Mouse (Mus musculus) cerebellum, adult (tissue): ENCODE results near the gene Ndst4.
A peak's percentile ranks its signal among the peaks of the same experiment; 100 is the strongest.

Source experiments
- ATAC-seq: cut with Nextera tagmentation; 2 replicates; pipeline ENCODE4 v1.9.2; 2017; ENCODE audit warnings: mild to moderate bottlenecking, moderate library complexity, mixed read lengths; ENCODE audit not compliant: insufficient number of reproducible peaks, low FRiP score, low TSS enrichment

Gene Ndst4

DNA sequence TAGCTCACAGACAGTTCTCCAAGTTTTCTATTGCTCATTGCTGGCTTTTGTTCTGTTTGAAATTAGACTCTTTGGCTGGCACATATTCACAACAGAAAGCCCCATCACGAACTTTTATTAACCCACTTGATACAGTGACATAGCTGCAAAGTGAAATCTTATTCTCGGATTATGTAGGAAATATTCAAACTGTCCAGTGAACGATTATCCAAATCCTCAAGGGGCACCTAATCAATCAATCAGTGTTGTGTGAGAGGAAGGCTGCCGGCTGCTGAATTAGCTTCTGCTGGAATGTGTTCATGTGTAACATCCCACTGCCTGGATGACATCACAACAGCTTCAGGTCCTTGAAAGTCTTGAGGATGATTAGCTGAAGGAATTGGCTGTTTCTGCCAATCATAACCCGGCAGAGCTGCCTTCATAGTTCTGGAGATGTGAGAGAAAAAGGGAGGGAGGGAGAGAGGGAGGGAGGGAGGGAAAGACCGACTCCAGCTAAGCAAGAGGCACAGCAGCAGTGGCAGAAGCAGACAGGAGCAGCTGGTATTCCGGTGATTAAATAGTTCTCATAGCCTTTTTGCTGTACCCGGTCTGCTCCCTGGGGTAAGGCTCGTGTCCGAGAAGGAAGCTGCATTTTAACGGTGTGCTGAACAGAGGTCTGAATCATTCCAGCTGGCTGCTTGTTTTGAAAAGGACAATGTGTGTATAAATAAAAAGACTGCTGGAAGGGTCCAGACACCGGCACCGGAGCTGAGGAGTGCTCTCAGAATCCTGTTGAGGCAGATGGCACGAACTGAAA is at the start of gene Ndst4:
Gene Ndst4 (plus strand): TSS at position 476 of the 796 bp plus-strand sequence.
- peak; percentile 52; the same call in 1 of the 2 replicates for ATAC-seq

DNA sequence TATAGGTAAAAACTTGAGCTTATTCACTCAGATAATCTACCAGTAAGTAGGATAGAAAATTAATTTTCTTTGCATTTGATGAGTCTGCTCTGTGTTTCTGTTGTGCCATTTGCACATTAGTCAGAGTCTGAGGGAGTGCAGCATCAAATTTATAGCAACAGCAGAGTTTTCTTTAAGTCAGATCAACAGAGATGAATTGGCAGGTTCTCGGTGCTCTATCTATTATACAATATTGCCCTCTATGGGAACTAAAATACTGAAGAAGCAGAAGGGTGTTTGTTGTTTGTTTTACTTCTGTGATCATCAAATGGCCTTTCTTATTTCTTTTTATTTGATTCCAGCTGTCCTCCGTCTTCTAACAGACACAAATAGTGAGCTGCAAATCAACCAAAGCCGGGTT is 6.4 kb upstream of the Ndst4 start:
- no peak for ATAC-seq

DNA sequence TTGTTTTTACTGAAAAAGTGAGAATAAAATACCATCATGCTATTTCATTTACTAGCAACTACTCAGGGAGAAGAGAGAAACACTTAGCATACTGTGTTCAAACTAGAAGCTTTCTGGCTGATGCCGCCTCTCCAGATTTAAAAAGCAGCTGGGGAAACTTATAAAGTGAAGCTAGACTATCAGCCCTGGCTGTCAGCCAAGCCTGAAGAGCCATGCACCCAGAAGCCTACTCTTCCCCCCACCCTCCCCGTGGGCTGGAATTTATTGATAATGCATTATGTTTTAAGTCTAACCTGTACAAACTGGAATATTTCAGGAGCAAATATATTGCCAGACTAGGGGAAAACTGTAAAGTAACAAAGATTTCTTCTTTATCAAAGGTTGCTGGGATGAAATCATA is 2.6 kb downstream of the Ndst4 start:
- ATAC-seq = no peak

DNA sequence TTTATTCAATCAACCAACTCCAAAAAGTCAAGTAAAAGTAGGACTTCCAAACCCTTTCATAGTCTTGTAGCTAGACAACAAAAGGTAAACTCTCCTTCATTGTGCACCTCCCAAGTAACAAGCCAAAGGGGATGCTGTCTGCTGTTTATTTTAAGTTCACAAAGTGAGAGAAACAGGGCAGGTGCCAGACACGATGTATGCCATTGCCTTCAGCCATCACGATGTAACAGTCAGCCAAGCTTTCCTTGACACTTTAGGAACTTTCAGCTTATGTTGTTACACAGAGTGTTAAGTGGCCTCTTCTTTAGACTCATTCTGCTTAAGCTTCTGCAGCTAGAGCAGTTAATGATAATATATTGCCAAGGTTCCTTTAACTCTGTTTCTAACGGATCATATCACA is 3.1 kb downstream of the Ndst4 start:
- ATAC-seq = no peak

DNA sequence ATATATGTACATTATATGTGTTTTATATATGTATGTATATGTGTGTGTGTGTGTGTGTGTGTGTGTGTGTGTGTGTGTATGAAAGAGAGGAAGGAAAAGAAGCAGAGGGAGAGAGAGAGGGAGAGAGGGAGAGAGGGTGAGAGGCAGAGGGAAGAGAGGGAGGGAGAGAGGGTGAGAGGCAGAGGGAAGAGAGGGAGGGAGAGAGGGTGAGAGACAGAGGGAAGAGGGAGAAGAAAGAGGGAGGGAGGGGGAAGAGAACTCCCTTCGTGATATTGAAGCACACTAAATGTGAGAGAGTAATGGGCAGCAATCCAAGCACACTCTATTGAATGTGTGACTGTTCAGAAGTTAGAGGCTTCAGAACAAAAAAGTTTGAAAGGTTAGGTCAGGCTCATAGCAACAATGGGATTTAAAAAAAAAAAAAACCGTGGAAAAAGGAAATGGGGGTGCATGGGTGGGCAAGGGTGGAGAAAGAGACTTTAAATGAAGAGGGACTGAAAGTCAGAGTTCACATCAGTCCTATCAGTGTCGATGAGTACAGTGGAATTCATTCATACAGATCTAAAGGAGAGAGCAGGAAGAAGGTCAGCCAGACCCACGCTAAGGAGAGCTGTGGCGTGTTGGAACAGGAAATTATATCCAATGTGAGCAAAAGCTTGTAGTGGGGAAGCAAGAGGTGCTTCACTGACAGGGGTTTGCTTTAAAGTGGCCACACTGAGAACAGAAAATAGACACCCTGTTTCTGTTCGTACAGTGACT is 63.2 kb downstream of the Ndst4 start:
- no peak for ATAC-seq

DNA sequence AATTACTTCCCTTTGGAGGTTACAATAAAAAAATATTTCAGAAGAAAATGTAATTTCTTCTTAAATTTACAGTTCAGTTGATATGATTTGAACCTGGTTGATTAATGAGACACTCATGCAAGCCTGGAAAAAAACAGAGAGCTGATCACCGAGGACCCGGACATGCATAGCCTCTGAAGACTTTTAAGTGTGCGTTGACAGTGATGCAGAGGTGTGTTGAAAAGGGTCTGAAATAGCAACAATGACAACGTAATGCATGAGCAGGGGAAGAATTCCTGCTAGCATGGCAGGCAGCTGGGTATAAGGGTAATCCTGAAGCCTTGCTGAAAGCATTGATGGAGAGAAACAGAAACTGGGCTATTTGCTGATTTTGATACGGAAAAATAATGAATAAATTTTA is 106.2 kb downstream of the Ndst4 start:
- ATAC-seq = no peak

DNA sequence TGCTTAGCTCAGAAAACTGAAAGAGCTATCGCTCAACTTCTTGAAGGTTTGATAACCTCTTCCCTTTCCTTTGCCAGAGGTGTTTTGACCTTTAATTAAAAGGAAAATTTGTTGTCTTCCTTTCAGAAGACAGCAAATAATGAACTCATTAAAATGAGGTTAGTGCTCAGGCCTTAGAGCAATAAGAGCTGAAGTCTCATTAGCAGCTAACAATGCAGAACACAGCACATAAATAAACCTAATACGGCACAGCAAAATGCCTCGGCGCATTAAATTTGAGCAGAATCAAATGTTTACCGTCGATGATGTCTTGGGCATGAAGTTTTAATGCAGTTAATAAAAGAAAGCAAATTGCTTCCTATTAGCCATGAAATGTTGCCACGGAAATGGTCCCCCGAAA is 129.5 kb downstream of the Ndst4 start:
- ATAC-seq = no peak

DNA sequence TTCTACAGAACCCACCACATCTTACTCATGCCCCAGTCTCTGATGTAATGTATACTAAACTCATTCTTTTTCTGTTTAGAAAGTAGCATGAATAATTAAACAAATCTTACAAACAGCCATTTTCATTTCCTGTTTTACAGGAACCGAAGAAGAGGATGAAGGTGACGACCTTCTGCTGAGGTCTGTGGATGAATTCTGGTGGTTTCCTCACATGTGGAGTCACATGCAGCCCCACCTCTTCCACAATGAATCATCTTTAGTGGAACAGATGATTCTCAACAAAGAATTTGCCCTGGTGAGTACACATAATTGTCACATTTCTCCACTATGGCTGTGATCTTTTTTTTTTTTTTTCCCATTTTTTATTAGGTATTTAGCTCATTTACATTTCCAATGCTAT is 166.7 kb downstream of the Ndst4 start:
- no peak for ATAC-seq

DNA sequence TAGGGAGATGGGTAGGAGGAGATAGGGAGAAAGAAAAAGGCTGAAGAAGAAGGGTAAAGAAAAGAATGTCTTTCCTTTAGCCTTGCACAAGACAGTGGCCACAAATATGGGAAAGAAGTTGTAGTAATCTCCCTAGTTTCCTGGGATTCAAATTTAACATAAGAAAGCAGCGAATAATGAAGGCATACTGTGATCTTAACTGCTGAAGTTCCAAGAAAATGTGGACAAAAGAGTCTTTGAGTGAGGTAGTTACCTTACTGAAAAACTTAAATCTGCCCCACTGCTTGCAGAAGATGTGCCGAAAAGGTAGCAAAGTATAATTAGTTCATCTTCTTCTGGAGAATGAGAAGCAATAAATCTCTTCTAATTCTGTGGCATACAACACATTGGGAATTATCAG is 228.4 kb downstream of the Ndst4 start:
- ATAC-seq = no peak

DNA sequence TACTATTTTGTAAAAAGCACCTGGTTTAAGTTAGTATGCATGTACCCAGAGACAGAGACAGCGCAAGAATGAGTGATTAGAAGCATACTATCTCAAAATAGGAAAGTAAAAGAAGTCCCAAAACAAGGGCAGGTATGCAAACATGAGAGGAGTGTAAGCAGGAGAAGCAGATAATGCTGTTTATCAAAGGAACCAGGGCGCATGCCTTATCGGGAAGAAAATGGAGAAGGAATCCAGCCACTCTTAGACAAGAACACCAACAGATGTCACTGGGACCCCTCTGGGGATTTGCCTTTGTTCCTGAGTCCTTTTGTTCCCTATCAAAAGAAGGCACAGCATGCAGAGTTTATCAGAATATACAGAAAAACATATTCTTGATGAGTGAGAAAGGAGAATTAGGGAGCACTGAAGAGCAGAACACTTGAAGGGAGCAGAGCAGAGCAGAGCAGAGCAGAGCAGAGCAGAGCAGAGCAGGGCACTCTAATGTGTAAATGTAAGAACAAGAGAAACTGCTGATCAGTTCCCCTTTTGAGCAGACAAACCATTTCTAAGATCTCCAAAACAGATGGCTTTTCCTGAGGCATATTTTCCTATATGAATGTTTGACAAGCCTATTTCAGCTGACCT is 251.2 kb downstream of the Ndst4 start:
- ATAC-seq = no peak

DNA sequence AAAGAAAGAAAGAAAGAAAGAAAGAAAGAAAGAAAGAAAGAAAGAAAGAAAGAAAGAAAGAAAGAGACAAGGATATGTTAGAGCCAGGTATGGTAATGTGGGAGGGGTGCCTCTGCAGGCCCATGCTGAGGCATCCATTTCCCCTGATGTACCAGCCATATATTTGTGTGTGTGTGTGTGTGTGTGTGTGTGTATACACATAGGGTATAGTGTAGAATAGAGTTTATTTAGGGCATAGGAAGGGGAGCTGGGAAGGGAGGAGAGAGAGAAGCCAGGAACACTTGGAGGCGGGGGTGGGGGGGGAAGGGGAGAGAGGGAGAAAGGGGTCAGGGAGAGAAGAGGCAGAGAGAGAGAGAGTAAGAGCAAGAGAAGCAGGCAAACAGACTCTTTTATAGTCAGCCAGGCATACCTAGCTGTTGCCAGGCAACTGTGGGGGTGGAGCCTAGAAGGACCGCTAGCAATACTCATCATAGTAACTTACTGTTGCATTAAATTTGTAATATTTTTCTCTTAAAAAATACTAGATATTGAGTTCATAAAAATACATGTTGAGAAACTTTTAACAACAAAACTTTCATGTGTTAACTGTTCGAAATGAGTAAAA is 256.3 kb downstream of the Ndst4 start:
- ATAC-seq = no peak

DNA sequence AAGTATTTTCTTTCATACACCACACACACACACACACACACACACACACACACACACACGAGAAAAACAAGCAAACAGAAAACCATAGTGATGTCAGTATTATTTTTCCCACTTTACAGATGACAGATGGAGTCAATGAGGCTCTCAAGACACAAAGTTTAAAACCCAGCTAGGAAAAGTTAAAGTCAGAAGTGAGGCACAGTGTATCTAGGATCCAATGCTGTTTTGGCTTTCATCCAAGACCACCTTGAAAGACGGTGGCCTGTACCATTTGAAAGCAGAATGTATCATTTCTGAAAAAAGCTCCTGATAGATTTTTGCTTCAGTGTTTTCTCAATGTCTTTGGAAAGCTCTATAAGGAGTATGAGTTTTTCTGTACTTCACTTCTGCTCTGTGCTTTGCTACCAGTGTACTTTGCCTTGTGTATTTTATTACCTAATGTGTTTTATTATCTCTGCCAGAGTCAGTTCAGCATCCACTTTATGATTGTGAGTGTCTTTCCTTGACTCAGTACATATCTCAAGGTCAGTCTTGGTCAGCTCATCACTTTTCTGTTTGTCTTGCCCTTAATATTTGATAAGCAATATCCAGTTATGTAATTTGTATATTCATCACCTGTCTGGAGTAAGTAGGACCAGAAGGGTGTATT is 257.1 kb downstream of the Ndst4 start:
- no peak for ATAC-seq

DNA sequence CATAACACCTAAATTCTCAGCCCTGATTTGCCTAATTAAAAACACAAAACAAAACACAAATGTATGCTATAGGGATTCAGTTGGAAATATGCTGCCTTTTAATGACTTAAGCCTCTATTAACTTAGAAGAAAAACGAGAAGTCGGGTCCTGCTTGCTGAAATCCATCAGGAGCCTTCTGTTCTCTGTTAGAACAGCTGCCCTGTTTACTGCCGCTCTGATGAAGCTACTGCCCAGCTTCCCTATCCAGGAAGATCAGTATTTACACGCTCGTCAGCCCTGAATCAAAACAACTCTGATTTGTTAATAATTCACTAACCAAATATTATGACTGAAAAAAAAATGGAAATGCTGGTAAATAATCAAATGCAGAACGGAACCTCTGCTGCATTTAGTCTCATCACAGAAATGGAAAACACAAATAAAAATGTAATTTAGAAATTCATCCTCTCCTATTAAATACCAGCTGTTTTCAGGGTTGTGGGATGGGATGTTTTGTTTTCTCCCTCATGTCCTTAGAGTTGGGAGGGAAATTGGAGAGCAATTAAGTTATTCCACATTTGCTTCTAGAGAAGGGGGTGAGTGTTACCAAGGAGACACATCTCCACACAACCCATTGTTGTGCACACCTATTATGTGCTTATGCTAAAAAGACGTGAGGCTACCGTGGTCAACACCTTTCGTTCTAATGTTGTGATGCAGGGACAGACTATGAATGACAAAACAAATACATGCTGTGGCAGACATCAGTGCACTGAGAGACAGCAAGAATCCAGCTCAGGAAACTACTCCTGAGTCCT is 270.3 kb downstream of the Ndst4 start:
- no peak for ATAC-seq

DNA sequence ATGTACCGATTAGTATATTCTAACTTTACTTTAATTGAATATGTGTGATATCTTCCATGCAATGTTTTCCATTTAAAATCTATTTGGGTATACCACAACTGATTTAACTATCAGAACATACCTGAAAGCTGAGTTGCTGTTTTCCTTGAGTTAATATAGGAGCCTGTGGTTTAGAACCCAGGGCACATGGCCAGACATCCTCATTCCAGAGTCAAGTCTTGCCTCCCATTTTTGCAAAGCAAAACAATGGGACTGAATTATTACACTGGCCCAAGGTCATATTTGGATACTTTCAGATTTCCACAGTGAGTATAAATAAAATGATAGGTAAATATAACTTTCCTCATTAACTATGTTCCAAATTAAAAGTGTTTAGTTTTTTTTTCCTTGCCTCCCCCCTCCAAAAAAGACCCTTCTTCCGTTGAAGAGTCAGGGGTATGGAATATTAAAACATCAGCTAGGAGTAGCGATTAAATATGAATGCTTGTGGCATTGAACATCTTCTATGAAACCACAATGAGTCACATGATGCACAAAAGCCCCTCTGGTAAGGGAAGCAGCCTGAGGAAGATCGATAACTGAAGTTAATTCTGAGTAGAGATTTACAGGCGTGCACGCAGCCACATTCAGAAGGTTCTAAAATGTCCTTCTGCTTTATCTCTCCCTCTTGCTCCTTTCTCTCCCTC is 271.5 kb downstream of the Ndst4 start:
- no peak for ATAC-seq

DNA sequence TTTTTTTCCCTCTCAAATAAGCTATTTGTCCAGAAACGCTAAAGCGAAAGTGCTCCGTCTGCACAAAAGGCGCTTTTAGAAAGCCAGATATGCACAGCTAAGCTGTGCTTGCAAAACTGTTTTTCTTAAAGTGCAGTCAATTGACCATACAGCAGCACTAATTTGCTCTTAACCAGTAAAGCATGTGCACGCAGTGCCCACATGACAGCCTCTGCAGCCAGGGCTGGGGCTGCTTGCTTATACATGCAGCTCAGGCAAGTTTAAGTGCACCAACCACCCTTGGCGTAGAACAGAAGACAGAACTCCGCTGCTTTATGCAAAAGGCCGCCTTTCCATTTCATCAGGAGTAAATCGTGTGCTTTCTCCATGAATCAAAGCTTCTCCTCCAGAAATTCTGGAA is 275.0 kb downstream of the Ndst4 start:
- ATAC-seq = no peak

DNA sequence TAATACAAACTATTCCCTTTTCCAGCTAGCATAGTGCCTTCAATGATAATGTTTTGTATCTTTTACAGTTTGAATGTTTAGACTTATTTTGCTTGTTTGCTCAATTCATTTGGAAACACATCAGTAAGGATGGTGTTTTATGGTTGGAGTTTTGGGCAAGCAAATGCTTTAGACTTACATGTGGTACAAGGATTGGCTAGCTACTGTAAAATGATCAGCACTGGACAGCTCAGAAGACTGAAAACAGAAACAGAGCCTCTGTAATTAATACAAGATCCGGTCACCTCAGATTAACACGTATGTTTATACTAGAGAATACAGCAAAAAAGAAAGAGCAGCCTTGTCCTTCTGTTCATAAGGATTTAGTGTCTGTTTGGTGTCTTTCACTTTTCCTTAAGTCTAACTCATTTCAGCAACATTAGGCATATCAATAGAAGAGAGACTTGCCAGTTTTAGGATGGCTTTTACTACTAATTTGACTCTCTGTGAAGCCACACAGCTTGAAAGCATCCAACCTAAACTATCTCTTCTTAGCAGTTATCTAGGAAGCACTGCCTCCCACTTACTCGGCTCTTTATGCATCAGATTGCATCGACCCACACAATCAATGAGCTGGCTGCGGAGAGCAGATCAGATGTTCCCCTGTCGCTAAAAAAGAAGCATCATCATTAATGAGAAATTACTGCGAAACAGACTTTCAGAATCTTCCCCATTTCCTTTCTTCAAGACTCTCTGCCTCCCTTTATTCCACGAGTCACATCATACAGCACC is 279.8 kb downstream of the Ndst4 start:
- ATAC-seq = no peak

DNA sequence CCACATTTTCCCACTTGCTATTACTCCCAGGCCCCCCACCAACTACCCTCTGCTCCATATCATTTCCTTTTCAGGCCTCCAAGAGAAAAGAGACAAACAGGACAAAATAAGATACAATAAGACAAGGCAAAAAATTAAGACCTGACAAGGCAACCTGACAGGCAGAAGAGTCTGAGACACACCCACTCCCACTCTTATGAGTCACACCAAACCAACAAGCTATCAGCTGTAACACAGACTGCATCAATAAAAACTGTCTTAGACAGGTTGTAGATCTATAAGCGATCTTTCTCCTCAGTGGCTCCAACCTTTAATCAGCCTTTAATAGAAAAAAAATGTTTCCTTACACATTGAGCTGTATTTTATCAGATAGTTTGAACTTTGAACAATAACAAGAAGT is 280.7 kb downstream of the Ndst4 start:
- ATAC-seq = no peak

DNA sequence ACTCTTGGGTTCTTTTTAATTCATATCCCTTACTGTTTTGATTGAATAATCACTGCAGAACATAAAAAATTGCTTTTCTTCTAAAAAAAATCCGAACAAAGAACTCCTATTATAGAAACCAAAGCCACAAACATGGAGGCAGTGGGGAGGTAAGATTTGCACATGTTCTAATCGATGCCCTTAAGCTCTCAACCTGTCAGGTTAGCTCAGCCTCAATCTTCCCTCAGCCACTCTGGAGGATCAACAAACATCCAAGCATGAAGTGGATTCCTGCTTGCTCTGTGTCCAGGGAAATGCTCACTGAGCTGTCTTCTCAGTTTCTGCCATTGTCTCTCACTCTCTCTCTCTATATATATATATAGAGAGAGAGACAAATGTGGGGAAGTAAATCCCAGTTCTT is 283.7 kb downstream of the Ndst4 start:
- ATAC-seq = no peak
